Mouse (Mus musculus) heart, adult 2 months (tissue): ENCODE results near the gene Ccdc47. TPM values are rescaled to one million over a fixed set of nuclear protein-coding genes. Genes with fewer than 3 reads are reported as not detected.

Source experiments
- DNase-seq, 2 experiments: peaks; one replicate each; pipeline ENCODE4 v3.0.0; 2021
- H3K27ac ChIP-seq: fragments of 200-600 bp; 2 replicates; pipeline ENCODE4 v1.8.1; 2022
- H3K27me3 ChIP-seq: fragments of 200-500 bp; 2 replicates; pipeline ENCODE4 v1.6.1; 2012; ENCODE audit warnings: mild to moderate bottlenecking, low read length, inconsistent platforms, mixed read lengths; ENCODE audit not compliant: control insufficient read depth, insufficient read depth
- H3K36me3 ChIP-seq: fragments of 200-500 bp; 2 replicates; pipeline ENCODE4 v1.6.1; 2012; ENCODE audit warnings: low read length, inconsistent platforms; ENCODE audit not compliant: control insufficient read depth, insufficient read depth
- H3K4me1 ChIP-seq: fragments of 200-500 bp; 2 replicates; pipeline ENCODE4 v1.6.1; 2011; ENCODE audit warnings: low read length; ENCODE audit not compliant: control insufficient read depth, insufficient read depth
- H3K4me3 ChIP-seq: fragments of 200-600 bp; 2 replicates; pipeline ENCODE4 v1.8.1; 2022
- H3K79me2 ChIP-seq: fragments of 200-500 bp; replicated peaks from 2 replicates; pipeline ENCODE4 v1.6.1; 2012; ENCODE audit warnings: mild to moderate bottlenecking, inconsistent platforms, low read length, moderate library complexity, mixed read lengths; ENCODE audit not compliant: control insufficient read depth, insufficient read depth
- H3K9ac ChIP-seq: fragments of 200-500 bp; 2 replicates; pipeline ENCODE4 v1.6.1; 2012; ENCODE audit warnings: low read depth, mild to moderate bottlenecking, control low read depth, inconsistent platforms, low read length, mixed read lengths
- CTCF ChIP-seq: fragments of 200-600 bp; IDR thresholded peaks from 2 replicates; pipeline ENCODE4 v1.8.1; 2022; ENCODE audit warnings: antibody characterized with exemption, mild to moderate bottlenecking, moderate library complexity
- EP300 ChIP-seq: fragments of 200-500 bp; IDR thresholded peaks from 2 replicates; pipeline ENCODE4 v1.6.1; 2011; ENCODE audit warnings: low read depth, low read length, control low read depth; ENCODE audit not compliant: insufficient read depth
- POLR2A ChIP-seq: fragments of 200-500 bp; IDR thresholded peaks from 2 replicates; pipeline ENCODE4 v1.6.1; 2011; ENCODE audit warnings: mild to moderate bottlenecking, low read depth, low read length, control low read depth; ENCODE audit not compliant: insufficient read depth
- WGBS: fragments of 180-500 bp; shearing (Covaris S2); methylation state at CpG from one replicate; pipeline ENCODE4 v1.1.7; 2018; 5-methylcytosine and 5-hydroxymethylcytosine counted together
- intact Hi-C: fragments of 180-260 bp; cut with DNase I; formaldehyde crosslinking; loops from one replicate; pipeline ENCODE4 v1.15.1; 2025
- polyA plus RNA-seq: library from polyadenylated mRNA; depleted of rRNA; stranded (reverse); fragments of >200 nt; gene quantifications from 2 replicates; pipeline ENCODE4 v1.2.3, GENCODE M21; 2012
- total RNA-seq, 2 experiments: library from RNA; stranded (reverse); gene quantifications; 2 replicates each; pipeline ENCODE4 v1.2.3; 2021

Ccdc47 gene
- total and polyA plus RNA-seq, 3 experiments = 23.7 to 82.2 (median 78.1) TPM

- DNase-seq = peak; percentile 50 to 55
- no peaks in the 10 kb centered on the region for H3K27me3 ChIP-seq
- H3K79me2 ChIP-seq = no peaks in the 10 kb centered on the region
- intact Hi-C loops = no loop called here
- WGBS = 52% methylated on average over 4 of the region's 4 CpGs
- H3K4me3 ChIP-seq = no peak overlapping the region
- peak overlapping the region; percentile 55 for H3K9ac ChIP-seq
- H3K4me1 ChIP-seq = peaks cover 6% of the 10 kb centered on the region
- H3K27ac ChIP-seq = peak overlapping the region; percentile 70
- TF ChIP-seq POLR2A (peak; percentile 20; the same call in 1 of the 2 replicates), EP300 (0 out of 2 replicates have a peak, but pooled peaks have one; percentile 23), CTCF (no peak)
- H3K36me3 ChIP-seq = no peaks in the 10 kb centered on the region
Measured at GRCm38 (mm10) chr11:106163546-106163945, 52.6 kb downstream of the Ccdc47 start.

GRCm38 (mm10) chr11:106162237-106162636, 53.9 kb downstream of the Ccdc47 start:
- H3K79me2 ChIP-seq = no peaks in the 10 kb centered on the region
- H3K4me3 ChIP-seq = no peak overlapping the region
- H3K27ac ChIP-seq = no peak overlapping the region
- no peak overlapping the region for H3K9ac ChIP-seq
- TF ChIP-seq CTCF = no peak
- TF ChIP-seq EP300 = no peak
- no peak for TF ChIP-seq POLR2A
- peaks cover 7% of the 10 kb centered on the region for H3K4me1 ChIP-seq
- no peaks in the 10 kb centered on the region for H3K36me3 ChIP-seq
- no peaks in the 10 kb centered on the region for H3K27me3 ChIP-seq
- DNase-seq = no peak
- WGBS = 85% methylated on average over 2 of the region's 2 CpGs
- intact Hi-C loops = no loop called here

DNA sequence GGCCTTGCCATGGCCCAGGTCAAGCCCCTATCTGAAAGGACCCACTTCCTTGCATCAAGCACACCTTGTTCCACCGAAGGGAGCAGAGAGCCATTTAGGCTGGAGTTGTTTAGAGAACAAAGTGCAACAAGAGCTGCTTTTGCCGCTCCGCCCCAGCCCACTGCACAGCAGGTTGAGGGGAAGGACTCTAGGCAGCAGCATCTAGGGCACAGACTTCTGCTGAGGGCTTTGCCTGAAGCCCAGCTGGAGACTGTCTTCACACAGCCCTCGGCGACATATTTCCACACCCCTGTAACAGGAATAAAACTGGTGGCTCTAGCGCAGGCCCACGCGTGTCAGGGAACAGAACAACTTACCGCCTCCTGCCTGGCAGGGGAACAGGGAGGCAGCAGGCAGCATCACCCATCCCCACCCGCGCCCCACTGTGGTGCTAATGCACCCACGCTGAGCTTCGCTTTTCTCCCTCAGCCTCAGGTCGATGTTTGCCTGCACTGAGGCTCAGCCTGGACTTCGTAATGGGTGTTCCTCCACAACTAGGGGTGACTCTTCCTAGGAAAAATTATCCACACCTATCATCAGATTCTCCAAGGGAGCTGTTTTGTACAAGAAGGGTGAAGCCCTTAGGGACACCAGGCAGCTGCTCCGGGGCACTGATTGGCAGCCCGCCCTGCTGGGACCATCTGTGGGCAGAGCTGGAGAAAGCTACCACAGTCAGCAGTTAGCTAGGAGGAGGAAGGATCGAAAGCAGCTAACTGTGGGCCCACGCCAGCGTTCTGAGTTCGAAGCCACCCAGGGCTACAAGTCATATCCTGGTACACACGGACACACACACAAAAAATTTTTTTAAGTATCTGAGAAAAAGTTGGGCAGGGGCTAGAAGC, 55.1 kb downstream of the Ccdc47 start, which contains the start of the genes Gm10840 and Limd2:
Gene Gm10840, plus strand, starts transcription at position 10 of the 881 bp plus-strand sequence.
Gene Limd2, minus strand, starts transcription at position 20 of the 881 bp plus-strand sequence.
- intact Hi-C loops = loop anchor here (1.0 to 2.0 kb wide), 3 partner anchors 25 to 74 kb away; no protein-coding TSS in a partner anchor
- WGBS = 60% methylated on average over 22 of the region's 22 CpGs
- Histone ChIP-seq H3K36me3 (no peaks in the 10 kb centered on the region), H3K4me3 (peak within 1 kb of the TSS; percentile 75), H3K27me3 (no peaks in the 10 kb centered on the region), H3K27ac (peak within 1 kb of the TSS; percentile 78), H3K79me2 (no peaks in the 10 kb centered on the region), H3K4me1 (peaks cover 7% of the 10 kb centered on the region), H3K9ac (peak within 1 kb of the TSS; percentile 96)
- TF ChIP-seq EP300 (no peak), CTCF (no peak)
- peak; percentile 50 to 55 for DNase-seq

DNA sequence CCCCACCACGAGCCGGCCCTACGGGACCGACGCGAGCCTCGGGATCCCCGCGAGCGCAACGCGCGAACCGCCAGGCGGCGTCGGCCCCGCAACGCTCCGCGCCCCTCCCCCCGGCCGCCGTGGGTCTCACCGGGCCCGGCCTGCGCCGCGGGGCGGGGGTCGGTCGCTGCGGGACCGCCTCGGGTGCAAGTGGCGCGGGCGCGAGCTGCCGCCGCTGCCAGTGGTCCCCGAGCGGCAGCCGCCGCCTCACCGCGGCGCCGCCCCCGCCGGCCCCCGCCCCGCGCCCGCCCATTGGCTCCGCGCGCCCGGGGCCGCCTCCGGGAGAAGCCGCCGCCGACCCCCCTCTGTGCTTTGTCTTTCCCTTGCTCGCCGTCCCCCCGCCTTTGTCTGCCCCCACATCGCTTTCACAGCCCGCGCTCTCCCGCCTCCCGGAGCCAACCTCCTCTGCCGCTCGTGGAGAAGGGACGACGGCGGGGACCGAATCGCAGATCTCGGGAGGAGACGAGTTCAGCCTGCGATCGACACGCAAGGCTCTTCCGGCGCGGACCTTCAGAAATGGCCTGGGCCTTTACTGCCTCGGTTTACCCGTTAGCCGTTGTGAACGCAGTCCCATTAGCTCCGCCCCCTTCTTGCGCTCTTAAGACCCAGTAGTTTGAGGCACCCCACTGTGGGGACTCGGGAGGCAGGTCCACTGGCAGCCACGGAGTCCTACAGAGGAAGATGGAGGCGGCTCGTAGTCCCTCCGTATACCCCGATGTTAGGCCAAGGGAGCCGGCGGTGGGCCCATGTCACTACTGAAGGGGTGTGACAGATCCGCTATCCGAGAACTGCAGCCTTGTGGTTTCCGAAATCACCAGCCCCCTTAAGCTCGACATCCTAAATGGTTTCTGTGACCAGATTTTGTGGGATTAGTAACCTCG, 56.0 kb downstream of the Ccdc47 start:
- TF ChIP-seq EP300 (no peak), CTCF (peak; percentile 49), POLR2A (peak; percentile 63)
- Histone ChIP-seq H3K9ac (peak overlapping the region; percentile 96), H3K27me3 (no peaks in the 10 kb centered on the region), H3K4me3 (peak overlapping the region; percentile 75), H3K27ac (peak overlapping the region; percentile 78), H3K79me2 (no peaks in the 10 kb centered on the region), H3K36me3 (no peaks in the 10 kb centered on the region), H3K4me1 (peaks cover 7% of the 10 kb centered on the region)
- peak; percentile 83 to 88 for DNase-seq
- 2% methylated on average over 94 of the region's 106 CpGs for WGBS
- intact Hi-C loops = loop anchor here (2.0 kb wide), 2 partner anchors 33 to 73 kb away; no protein-coding TSS in a partner anchor

GRCm38 (mm10) chr11:106159216-106159920, 56.8 kb downstream of the Ccdc47 start:
- intact Hi-C loops = no loop called here
- peaks cover 7% of the 10 kb centered on the region for H3K4me1 ChIP-seq
- peak; percentile 53 to 74 for DNase-seq
- no peaks in the 10 kb centered on the region for H3K27me3 ChIP-seq
- no peaks in the 10 kb centered on the region for H3K36me3 ChIP-seq
- peak overlapping the region; percentile 96 for H3K9ac ChIP-seq
- H3K27ac ChIP-seq = peak overlapping the region; percentile 70
- H3K79me2 ChIP-seq = no peaks in the 10 kb centered on the region
- TF ChIP-seq POLR2A = no peak
- no peak for TF ChIP-seq CTCF
- 3% methylated on average over 25 of the region's 25 CpGs for WGBS
- peak overlapping the region; percentile 70 for H3K4me3 ChIP-seq
